Mouse (Mus musculus) urinary bladder, postnatal 36 days (tissue): ENCODE measurements around the gene Rptor.

ENCODE experiments used
- DNase-seq, 2 experiments: peaks; one replicate each; pipeline ENCODE4 v3.0.0; 2022; ENCODE audit warnings: low spot score in 2 of 2, mixed read lengths in 1 of 2

Rptor gene

DNA sequence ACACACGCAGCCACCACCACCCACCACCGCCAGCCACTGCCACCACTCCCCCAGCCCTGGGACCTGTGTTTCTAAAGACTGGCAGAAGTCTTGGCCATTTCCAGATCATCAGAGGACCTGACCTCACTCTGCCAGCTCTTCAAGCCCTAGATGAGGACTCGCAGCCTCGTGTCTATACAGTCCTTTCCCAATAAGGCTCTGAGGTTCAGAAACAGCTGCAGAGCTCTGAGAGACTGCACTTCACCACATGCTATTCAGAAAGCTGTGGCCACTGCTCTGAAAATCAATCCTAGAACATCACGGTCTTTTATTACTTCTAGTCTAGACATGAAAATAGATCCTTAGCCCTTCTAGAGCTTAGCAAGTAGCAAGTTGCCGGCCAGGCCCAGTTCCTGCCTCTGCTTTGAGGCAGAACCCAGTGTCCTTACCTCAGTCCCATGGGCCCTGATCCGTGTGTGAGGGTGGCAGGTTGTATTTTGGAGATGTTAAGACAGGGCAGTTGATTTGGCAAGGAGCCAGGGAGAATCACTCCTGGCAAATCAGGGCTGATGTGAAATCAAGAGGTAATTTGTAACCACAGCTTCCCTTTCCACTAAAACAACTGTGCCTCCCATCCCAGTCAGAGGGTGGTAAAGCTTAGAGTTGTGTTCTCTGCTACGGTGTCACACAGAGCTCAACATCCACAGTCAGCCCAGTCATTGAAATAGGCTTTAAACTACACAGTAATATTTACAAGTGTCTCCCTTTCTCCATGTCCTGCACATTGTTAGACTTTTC lies 260.0 kb downstream of the Rptor start:
- no peak for DNase-seq

DNA sequence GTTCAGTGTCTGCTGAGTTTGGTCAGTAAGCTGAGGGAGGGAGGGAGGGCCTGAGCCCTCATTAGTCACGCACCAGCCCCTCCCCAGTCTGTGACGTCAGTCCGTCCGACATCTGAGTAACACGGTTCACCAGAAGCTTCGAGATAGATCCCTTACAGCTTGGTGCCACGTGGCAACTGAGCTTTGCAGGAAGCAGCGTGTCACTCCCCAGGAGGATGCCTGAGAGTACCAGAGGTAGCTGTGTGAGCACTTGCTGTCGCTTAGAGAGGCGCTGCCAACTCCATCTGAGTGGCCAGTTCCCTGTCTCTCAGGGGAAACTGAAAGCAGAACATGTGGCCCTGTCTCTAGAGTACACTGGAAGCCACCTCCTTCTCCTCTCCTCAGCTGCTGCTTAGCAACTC lies 260.7 kb downstream of the Rptor start:
- peak; percentile 26 to 51 for DNase-seq

DNA sequence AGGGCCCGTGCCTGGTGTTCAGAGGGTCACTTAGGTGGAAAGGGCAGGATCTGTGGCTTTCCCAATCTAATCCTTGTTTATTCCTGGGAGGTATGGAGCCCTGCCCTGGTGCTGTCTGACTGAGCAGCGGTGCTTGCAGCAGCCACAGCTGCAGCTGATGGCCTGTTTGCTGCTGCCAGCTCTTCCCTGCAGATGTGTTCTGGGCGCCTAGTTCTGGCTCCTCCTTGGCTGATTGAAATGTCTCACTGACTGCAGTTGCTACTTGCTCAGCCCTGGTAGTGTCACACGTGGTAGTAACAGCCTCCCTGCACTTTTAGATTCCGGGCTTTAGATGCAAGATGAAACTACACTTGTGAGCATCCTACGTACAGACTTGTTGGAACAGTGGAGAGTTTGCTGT lies 264.1 kb downstream of the Rptor start:
- DNase-seq: no peak

DNA sequence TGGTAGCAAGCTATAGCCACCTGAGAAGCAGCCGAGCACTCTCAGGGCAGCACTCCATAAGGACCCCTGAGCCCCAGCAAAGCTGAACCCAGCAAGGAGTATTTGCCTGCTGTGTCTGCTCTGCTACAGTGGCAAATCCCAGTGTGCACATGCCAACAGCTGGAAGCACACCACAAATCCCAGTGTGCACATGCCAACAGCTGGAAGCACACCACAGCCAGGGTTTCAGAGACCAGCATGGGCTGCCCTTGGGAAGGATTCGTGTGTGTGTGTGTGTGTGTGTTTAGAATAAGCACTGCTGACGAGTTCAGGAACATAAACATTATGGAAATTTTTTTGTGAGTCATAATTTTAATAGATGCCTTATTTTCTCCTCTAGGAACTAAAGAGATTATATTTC lies 265.4 kb downstream of the Rptor start:
- no peak for DNase-seq

DNA sequence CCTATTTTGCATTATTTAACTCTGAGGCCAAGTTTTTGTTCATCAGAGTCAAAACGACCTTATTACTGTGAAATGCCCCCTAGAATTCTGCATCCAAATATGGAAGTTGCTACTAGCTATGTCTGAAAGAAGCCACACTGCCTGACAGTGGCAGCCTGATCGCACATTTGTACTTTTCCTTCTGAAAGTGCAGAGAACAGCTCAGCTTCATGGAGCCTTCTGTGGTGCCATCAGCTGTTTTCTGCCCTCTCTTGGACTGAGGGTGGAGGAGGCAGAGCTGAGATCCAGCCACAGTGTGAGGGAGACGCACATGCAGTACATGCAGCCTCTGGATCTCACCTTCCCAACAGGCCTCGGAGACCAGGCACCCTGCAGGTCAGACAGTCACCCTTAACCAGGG lies 265.9 kb downstream of the Rptor start:
- DNase-seq: no peak

DNA sequence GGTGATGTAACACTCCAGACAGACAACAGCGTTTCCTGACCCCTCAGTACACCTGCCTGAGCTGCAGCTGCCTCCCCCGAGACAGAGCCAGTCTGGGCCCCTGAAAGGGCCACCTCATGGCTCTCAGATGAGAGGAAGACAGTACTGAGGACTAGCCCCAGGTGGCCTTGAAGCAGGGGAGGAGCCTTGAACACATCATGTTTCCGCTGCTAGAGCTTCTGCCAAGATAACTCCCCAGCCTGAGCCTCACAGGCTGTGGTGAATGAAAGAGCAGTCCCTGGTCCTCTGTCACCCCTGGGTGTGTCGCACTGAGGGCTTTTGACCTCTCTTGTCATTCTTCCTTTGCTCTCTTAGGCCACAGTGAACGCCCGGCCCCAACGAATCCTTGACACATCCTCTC lies 268.4 kb downstream of the Rptor start:
- no peak for DNase-seq

DNA sequence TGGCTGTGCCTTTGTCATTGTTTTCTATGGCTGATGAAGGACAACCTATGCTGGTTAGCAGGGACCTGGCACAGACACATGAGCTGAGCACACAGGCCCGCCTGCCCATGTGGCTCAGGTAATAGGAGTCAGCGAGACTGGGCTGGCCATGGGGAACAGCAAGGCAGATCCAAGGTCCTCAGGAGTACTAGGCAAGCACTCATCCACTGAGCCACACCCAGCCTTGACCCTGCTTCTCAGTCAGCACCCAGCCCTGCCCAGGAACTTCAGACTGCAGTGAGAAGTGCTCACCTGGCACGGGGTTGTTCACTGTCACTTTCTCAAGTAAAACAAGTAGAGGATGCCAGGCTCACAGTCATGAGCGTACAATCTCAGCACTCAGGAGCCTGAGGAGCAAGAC lies 270.9 kb downstream of the Rptor start:
- no peak for DNase-seq

DNA sequence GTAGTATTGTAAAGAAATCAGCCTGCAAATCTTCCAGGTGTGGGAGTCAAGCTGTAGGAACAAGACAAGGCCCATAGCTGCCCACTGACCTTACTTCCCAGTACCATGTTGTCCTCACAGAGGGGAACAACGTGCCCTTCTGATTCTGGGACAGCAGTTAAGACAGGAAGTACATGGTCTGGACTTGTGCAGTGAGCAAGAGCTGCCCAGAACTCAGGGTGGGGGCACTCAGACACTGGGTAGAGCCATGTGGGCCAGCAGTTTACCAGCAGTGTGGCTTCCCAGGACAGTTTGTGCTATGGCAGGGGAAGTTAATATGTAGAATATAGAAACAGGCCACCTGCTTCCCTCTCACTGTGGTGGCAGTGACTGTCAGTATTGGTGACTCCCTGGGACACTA lies 272.1 kb downstream of the Rptor start:
- DNase-seq: no peak

DNA sequence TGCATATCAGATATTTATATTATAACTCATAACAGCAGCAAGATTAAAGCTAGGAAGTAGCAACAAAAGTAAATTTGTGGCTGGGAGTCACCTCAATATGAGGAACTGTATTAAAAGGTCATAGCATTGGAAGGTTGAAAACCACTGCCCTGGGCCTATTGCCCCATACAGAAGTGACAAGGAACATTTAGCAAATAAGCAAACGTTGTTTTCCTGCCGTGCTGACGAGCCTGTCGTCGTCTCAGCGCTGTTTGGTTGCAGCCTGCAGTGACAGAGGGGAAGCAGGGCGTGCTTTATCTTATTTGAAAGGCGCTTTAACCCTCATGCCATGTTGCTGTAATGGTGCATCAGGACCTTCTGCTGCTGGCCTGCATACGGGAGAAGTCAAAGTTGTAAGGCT lies 273.0 kb downstream of the Rptor start:
- no peak for DNase-seq

DNA sequence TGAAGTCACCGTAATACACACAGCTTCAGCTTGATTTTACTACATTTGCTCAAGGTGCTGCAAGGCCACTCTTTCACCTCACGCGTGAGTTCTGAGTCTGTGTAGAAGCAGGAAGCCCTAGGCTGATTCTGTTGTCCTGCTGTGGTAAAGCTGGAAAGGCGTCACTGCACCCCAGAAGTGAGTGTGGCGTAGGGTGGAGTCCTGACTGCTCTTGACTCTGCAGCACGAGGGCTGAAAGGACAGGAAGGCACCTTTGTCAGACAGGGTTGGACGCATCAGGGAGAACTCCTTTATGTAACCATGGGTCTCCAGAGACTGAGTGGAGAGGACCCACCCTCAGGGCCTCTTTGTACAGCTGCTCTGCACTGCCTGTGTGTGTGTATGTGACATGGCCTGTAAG lies 274.4 kb downstream of the Rptor start:
- DNase-seq: no peak

DNA sequence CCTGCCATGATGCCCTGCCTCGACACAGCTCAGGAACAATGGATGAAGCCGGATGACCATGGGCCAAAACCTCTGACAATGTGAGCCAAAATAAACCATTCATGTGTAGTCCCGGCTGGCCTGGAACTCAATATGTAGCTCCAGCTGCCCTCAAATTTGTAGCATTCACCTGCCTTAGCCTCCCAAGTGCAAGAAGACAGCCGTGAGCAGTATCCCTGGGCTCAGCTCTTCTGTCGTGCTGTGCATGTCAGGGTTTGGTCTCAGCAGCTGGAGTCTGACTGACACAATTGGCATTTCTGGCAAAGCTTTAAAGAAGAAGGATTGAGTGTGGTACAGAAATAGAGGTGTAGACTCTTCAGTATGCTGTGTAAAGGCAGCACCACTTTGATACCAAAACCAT lies 276.9 kb downstream of the Rptor start:
- no peak for DNase-seq

DNA sequence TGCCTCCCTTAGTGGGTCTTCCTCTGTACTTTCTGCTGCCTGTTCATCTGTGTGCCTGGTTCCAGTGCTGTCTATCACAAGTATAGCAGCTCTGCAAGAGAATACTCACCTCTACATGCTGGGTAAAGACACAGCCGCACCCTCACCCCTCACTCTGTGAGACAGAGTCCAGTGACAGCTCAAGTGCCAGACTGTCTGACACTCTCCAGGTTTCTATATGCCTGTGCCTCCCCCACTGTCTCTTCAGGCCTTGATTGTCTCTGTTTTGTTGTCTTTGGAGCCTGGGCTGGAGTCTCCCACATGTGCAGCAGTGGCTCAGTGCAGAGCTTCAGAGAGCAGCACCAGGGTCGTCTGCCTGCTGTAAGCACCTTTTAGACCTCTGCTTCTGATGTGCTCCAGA lies 280.9 kb downstream of the Rptor start:
- no peak for DNase-seq

DNA sequence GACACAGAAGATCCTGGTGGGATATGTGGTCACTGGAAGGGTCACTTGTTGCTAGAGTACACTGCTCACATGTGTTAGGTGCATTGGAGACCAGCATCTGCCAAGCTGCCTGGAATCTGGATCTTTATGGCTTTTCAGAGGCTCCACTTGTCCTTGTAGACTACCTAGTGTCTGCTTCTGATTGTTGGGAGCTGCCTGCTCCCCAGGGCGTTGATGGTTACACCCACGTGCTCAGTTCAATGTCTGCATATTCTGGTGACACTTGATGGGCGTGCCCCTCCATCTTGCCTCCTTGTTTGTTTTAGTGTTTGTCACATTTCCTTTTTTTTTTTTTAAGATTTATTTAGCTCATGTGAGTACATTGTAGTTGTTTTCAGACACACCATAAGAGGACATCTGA lies 287.3 kb downstream of the Rptor start:
- no peak for DNase-seq

DNA sequence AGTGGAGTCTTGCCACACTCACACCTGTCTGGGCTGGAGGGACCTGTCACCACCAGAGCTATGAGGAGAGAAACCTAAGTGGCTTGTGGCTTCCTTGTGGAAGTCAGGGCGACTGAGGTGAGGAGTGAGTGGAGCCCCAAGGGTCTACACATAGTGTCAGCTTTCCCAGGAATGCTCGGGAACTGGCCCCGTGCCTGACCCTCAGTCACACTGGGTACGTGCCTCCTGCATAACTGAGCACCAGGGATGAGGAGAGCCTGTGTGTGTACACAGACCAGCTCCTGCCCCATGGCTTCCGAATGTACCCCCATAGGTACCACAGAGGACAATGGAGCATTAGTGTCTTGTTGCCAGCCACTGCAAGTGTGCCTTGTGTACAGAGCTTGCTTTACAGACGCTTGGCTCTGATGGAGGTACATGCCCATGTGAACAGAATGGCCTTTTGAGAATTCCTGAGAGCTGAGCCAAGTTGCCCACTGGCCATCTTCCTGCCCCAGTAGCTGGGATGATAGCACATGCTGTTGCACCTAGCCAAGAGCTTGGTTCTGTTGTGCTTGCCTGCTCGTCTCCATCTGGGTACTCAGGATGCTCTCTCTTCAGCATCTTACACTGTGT lies 289.0 kb downstream of the Rptor start:
- no peak for DNase-seq

DNA sequence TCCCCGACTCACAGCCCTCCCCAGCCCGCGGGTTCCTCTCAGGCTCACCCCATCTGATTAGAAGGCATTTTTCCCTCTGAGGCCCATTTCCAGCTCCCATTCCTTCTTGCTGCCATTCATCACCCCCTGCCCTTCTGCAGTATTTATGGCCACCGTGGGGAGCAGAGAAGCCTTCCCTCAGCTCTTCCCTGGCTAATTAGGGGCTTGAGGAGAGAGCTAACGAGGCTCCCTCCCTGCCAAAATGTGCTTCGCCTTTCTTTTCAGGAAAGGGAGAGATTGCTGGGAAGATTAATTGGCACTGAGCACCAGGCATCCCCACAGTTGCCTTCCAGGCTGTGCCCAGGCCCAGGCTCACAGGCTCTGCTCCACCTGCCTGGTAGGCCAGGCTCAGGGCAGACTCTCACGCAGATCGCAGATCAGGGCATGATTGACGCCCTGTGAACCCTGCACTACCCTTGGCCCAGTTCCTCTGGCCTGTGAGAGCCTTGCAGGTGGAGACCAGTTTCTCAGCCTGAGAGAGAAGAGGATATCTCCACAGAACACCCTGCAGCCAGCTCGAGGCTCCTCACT lies 291.0 kb downstream of the Rptor start:
- DNase-seq: no peak

DNA sequence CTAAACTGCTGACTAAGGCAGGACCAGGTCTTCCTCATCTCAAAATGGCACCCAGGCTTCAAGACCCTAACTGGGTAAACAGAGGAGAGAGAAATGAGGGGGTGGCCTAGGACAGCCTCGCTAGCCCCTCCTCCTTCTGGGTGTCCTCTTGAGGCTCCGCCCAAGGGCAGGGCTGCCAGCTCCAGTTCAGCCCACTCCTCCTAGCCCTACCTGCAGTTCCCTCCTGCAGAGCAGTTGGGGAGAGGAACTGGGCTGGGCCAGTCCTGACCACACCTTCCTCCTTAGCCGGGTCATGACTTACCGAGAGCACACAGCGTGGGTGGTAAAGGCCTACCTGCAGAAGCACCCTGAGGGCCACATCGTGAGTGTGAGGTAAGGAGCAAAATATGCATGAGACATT lies 291.9 kb downstream of the Rptor start:
- no peak for DNase-seq

DNA sequence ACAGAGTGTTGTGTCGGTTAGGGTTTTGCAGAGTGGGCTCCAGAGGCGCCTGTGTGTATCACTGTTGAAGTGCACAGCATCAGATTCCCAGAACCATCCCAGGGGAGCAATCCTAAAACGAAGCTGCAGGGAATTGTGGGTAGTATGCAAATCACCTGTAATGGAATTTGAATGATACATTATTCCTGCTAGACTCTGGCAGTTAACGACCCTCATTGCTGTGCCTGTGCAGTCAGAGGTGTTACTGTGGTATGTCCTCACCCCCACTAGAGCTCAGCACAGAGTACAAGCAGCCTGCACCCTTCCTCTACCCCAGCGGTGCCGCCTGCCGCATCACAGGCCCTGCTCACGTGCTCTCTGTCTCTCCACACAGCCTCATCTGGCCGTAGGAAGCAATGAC lies 294.3 kb downstream of the Rptor start:
- no peak for DNase-seq

DNA sequence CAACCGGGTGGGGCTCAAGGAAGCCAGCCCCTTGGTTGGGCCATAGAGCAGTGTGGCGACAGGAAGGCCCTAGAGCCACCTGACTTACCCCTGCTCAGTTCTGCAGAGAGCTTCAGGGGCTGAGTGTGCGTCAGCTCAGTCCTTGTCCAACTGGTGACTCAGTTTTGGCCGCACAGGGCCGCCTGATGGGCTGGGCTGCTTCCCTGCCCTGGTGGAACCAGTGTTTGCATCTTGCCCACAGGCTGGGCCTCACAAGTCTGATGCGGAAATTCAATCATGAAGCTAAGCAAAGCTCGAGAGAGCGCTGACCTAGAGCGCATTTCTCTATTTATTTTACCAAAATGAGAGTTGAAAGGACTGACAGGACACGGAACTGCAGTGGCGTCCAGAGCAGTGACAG lies 296.3 kb downstream of the Rptor start:
- DNase-seq: no peak

DNA sequence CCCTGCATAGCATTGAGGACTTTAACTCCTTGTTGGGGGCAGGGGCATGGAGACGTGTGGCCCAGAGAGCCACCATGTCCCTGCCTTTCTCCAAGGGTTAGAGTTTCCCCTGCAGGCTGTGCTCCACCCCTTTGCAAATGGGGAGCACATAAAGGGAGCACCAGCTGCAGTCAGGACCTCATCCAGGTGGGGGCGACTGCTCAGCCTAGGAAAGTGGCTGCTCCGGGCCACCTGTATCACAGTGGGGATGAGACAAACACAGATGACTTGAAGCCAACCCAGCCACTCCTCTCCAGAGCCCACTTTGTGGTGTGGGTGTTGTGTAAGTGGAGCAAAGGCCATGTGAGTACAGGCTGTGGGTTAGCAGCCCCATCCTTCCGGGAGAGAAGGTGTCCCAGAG lies 298.5 kb downstream of the Rptor start:
- DNase-seq: no peak

DNA sequence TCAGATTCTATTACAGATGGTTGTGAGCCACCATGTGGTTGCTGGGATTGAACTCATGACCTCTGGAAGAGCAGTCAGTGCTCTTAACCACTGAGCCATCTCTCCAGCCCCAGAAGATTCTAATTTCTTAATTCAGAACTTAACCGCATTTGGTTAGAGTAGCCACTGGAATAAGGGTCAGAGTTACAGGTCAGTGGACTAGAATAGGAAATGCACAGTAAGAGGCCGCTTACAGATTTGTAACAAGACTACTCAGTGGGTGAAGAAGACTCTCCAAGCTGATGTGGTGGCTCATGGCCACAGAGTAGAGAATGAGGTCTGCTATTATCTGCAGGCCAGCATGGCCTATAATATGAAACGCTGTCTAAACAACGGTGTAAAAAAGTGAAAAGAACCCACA lies 300.2 kb downstream of the Rptor start:
- DNase-seq: no peak

DNA sequence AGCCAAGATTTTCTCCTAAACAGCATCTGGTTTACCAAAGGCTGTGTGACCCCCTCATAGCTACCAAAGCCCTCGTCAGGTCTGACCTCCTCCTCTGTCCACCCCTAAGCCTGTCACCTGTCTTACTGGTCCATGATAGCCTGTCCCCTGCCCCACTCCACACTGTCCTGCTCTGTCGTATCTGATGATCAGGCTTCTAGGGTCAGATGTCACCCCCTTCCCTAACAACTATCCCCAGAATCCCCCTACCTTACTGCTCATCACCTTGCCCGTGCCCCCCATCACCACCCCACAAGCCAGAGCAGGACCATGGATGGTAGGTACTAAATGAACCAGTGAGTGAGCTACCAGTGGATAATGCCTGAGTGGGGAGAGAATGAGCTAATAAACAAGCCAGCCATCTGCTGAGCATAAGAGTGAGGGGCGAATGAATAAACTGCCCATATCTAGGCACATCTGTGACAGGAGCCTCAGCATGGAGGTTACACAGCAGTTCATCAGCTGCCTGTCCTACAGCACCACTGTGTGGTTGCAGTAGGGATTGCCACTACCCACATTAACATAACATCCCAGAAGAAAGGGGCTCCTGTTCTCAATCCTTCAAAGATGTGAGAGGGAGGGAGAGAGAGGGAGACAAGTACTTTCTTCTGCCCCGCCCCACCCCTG lies 302.0 kb downstream of the Rptor start:
- peak; percentile 41 to 49 for DNase-seq

DNA sequence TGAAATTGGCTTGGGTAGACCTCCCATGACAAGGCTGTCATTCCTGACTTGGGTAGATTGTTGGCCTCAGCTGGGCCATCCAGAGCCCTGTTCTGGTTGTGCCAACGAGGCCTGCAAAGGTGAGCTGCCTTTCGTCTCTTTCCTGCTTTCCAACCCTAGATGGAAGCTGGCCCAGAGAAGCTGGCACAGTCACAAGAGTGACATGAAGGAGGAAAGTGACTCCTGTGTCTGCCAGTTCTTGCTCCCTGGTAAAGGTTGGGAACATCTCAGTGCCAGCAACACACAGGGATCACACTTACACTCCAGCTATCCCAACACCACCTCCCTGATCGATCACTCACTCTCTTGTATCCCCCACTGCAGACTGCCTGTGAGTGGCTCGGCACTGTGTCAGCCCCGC lies 303.1 kb downstream of the Rptor start:
- DNase-seq: no peak
